Mouse (Mus musculus): ENCODE results near the gene Caln1. TPM values are rescaled to one million over a fixed set of nuclear protein-coding genes. Genes with fewer than 3 reads are reported as not detected.

Caln1 gene
- polyA plus RNA-seq, 1 experiment: not detected

- Histone ChIP-seq H3K4me1 (ENCODE audit: control insufficient read depth, insufficient read depth, insufficient read length, low read length) (no peaks in the 10 kb centered on the region), H3K27ac (replicated peaks; ENCODE audit: low read depth, low read length) (no peak overlapping the region), H3K4me3 (ENCODE audit: insufficient read depth, low read depth, low read length) (no peak overlapping the region)
Observed at GRCm38 (mm10) chr5:130363111-130363510, 6.1 kb upstream of the Caln1 start.

DNA sequence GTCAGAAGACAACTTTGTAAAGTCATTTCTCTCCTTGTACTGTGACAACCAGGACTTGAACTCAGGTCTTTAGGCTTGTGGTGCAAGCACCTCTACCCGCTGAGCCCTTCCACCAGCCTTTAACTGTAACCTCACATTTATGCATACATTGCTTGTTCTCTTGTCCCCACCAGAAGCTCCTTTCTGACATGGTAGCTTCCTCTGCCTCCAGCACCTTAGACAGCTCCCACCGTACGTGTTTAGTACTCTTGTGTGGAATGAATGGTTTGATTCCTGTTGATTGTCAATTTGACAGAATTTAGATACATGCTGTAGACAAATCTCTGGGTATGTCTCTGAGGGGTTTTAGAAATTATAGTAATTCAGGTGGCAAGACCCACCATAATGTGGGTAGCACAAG, 5.5 kb upstream of the Caln1 start:
- Histone ChIP-seq H3K4me1 (ENCODE audit: control insufficient read depth, insufficient read depth, insufficient read length, low read length) (no peaks in the 10 kb centered on the region), H3K4me3 (ENCODE audit: insufficient read depth, low read depth, low read length) (no peak overlapping the region)

GRCm38 (mm10) chr5:130368236-130368635, 1.0 kb upstream of the Caln1 start:
- H3K4me3 ChIP-seq (ENCODE audit: insufficient read depth, low read depth, low read length): no peak overlapping the region
- H3K4me1 ChIP-seq (ENCODE audit: control insufficient read depth, insufficient read depth, insufficient read length, low read length): no peaks in the 10 kb centered on the region
- H3K27ac ChIP-seq (replicated peaks; ENCODE audit: low read depth, low read length): no peak overlapping the region

More for the DNA sequence above, 5.5 kb upstream of the Caln1 start:
- H3K27ac ChIP-seq (replicated peaks; ENCODE audit: low read depth, low read length): no peak overlapping the region

- Histone ChIP-seq H3K4me1 (ENCODE audit: control insufficient read depth, insufficient read depth, insufficient read length, low read length) (no peaks in the 10 kb centered on the region), H3K4me3 (ENCODE audit: insufficient read depth, low read depth, low read length) (no peak overlapping the region), H3K27ac (replicated peaks; ENCODE audit: low read depth, low read length) (no peak overlapping the region)
Observed at GRCm38 (mm10) chr5:130375411-130375810, 6.2 kb downstream of the Caln1 start.

DNA sequence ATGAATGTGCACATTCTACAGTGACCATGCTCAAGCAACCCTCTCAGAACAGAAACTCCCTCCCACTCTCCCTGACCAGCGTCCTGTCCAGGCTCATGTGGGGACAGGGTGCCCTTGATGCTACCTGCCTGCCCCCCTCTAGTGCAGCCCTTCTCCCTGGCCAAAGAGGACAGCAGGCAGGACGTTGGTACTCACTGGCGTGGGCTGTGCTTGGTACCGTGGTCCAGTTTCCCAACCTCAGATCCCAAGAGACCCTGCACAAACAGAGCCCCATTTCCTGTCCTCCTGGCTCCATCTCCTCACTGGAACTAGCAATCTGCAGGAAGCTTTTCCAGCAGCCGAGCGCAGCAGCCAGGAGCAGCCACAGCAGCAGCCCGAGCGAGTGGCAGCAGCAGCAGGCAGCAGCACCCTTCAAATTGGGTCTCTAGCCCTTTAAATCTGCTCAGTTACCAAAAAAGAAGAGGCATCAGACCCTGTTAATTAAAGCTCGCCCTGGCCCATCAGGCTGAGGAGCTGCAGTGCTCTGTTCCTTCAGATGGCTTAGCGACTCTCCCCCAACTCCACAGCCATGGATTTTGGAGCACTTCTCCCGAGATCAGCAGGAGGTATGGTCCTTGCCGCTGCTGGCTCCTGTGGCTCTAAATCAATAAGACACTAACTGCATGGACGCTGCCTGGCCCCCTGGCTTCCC, 15.1 kb downstream of the Caln1 start, which contains the start of gene A330070K13Rik:
Gene A330070K13Rik, minus strand, starts transcription at position 410 of the 691 bp plus-strand sequence.
- Histone ChIP-seq H3K4me1 (ENCODE audit: control insufficient read depth, insufficient read depth, insufficient read length, low read length) (no peaks in the 10 kb centered on the region), H3K4me3 (ENCODE audit: insufficient read depth, low read depth, low read length) (no peak within 1 kb of the TSS), H3K27ac (replicated peaks; ENCODE audit: low read depth, low read length) (no peak within 1 kb of the TSS)

GRCm38 (mm10) chr5:130386418-130386817, 17.2 kb downstream of the Caln1 start:
- no peaks in the 10 kb centered on the region for H3K4me1 ChIP-seq (ENCODE audit: control insufficient read depth, insufficient read depth, insufficient read length, low read length)
- H3K27ac ChIP-seq (replicated peaks; ENCODE audit: low read depth, low read length): no peak overlapping the region
- no peak overlapping the region for H3K4me3 ChIP-seq (ENCODE audit: insufficient read depth, low read depth, low read length)

DNA sequence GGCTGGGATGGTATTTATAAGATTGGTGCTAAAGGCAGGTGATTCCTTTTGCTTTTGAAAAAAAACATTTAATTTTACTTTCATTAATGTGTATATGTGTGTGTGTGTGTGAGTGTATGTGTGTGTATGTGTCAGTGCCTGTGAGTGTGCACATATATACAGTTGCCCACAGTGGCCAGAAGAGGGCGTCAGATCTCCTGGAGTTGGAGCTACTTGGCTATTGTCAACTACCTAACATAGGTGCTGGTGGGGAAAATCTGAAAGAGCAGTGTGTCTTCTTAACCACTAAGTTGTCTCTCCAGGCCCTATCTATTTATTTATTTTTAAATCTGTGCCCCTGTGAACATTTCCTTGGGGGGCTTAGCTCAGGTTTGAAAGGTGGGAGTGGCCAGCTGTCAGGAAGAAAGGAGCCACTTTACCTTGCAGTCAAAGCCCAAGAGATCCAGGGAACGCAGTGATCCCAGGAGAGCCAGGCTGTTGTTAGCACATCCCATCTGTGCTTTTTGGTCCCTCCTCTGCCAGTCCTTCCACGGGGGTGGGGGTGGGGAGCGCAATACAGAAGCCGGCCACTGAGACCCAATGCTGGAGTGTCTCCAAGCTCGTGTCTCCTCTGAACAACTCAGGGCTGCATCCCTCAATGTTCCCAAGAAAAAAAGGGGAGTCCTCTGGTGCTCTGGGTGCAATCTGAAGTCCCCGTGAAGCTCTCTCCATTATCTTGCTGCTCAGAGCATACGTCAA, 24.5 kb downstream of the Caln1 start:
- no peak overlapping the region for H3K27ac ChIP-seq (replicated peaks; ENCODE audit: low read depth, low read length)
- peaks cover 4% of the 10 kb centered on the region; the same call in 1 of the 2 replicates for H3K4me1 ChIP-seq (ENCODE audit: control insufficient read depth, insufficient read depth, insufficient read length, low read length)
- H3K4me3 ChIP-seq (ENCODE audit: insufficient read depth, low read depth, low read length): no peak overlapping the region

DNA sequence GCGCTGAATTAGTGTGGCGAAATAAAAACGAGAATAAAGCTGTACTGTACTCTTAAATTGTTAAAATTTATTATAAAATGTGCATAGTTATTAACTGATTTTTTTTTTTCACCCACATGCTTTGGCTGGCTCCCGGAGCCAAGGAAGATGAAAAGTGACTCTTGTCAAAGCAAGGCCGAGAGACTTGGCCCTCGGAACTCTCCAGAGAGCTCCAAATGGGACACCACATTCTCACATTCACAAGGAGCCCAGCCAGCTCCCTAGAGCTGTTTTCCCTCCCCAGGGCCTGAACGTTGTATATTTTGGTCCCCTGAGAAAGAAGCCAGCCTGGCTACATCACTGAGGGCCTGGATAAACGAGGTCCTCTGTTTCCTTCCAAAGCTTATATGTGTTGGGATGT, 25.1 kb downstream of the Caln1 start:
- peaks cover 4% of the 10 kb centered on the region; the same call in 1 of the 2 replicates for H3K4me1 ChIP-seq (ENCODE audit: control insufficient read depth, insufficient read depth, insufficient read length, low read length)
- no peak overlapping the region for H3K4me3 ChIP-seq (ENCODE audit: insufficient read depth, low read depth, low read length)
- H3K27ac ChIP-seq (replicated peaks; ENCODE audit: low read depth, low read length): no peak overlapping the region

DNA sequence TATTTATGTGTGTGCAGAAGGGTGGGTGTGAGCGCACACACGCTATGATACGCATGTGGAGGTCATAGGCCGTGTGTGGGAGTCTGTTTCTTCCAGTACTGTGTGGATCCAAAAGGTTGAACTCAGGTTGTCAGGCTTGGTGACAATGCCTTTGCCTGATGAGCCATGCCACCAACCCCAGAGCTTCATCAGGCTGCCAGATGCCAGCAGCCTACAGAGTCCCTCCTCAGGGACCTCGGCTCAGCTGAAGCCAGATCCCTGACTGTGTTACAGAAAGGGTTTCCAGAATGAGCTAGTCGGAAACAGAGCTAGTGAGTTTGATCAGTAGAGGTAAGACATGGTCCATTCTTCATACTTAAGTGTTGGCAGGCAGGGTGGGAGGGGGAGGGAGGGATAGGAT, 25.9 kb downstream of the Caln1 start:
- Histone ChIP-seq H3K27ac (replicated peaks; ENCODE audit: low read depth, low read length) (no peak overlapping the region), H3K4me1 (ENCODE audit: control insufficient read depth, insufficient read depth, insufficient read length, low read length) (peaks cover 4% of the 10 kb centered on the region; the same call in 1 of the 2 replicates), H3K4me3 (ENCODE audit: insufficient read depth, low read depth, low read length) (no peak overlapping the region)

GRCm38 (mm10) chr5:130400136-130400917, 31.1 kb downstream of the Caln1 start:
- Histone ChIP-seq H3K4me3 (ENCODE audit: insufficient read depth, low read depth, low read length) (no peak overlapping the region), H3K4me1 (ENCODE audit: control insufficient read depth, insufficient read depth, insufficient read length, low read length) (no peaks in the 10 kb centered on the region), H3K27ac (replicated peaks; ENCODE audit: low read depth, low read length) (no peak overlapping the region)

- no peak overlapping the region for H3K27ac ChIP-seq (replicated peaks; ENCODE audit: low read depth, low read length)
Observed at GRCm38 (mm10) chr5:130405201-130405600, 35.9 kb downstream of the Caln1 start.

GRCm38 (mm10) chr5:130409706-130410105, 40.5 kb downstream of the Caln1 start:
- Histone ChIP-seq H3K4me3 (ENCODE audit: insufficient read depth, low read depth, low read length) (no peak overlapping the region), H3K27ac (replicated peaks; ENCODE audit: low read depth, low read length) (no peak overlapping the region), H3K4me1 (ENCODE audit: control insufficient read depth, insufficient read depth, insufficient read length, low read length) (no peaks in the 10 kb centered on the region)

More at GRCm38 (mm10) chr5:130405201-130405600, 35.9 kb downstream of the Caln1 start:
- Histone ChIP-seq H3K4me3 (ENCODE audit: insufficient read depth, low read depth, low read length) (no peak overlapping the region), H3K4me1 (ENCODE audit: control insufficient read depth, insufficient read depth, insufficient read length, low read length) (no peaks in the 10 kb centered on the region)

- Histone ChIP-seq H3K27ac (replicated peaks; ENCODE audit: low read depth, low read length) (no peak overlapping the region), H3K4me3 (ENCODE audit: insufficient read depth, low read depth, low read length) (no peak overlapping the region), H3K4me1 (ENCODE audit: control insufficient read depth, insufficient read depth, insufficient read length, low read length) (no peaks in the 10 kb centered on the region)
Observed at GRCm38 (mm10) chr5:130411516-130411915, 42.3 kb downstream of the Caln1 start.

- Histone ChIP-seq H3K27ac (replicated peaks; ENCODE audit: low read depth, low read length) (no peak overlapping the region), H3K4me1 (ENCODE audit: control insufficient read depth, insufficient read depth, insufficient read length, low read length) (no peaks in the 10 kb centered on the region), H3K4me3 (ENCODE audit: insufficient read depth, low read depth, low read length) (no peak overlapping the region)
Observed at GRCm38 (mm10) chr5:130447438-130447837, 78.2 kb downstream of the Caln1 start.

GRCm38 (mm10) chr5:130448491-130448890, 79.2 kb downstream of the Caln1 start:
- Histone ChIP-seq H3K4me1 (ENCODE audit: control insufficient read depth, insufficient read depth, insufficient read length, low read length) (no peaks in the 10 kb centered on the region), H3K4me3 (ENCODE audit: insufficient read depth, low read depth, low read length) (no peak overlapping the region), H3K27ac (replicated peaks; ENCODE audit: low read depth, low read length) (no peak overlapping the region)
